Mouse (Mus musculus): ENCODE results near the gene Fancd2os.

- TF ChIP-seq CTCF (IDR thresholded peaks at IDR 0.05; ENCODE audit: low read depth) = no peak
- TF ChIP-seq EP300 (IDR thresholded peaks at IDR 0.05; ENCODE audit: low read depth) = no peak
These were observed 14.5 kb upstream of the Fancd2os start for GRCm38 (mm10) chr6:113614997-113615396.
